Mouse (Mus musculus): Measurements from ENCODE around the gene Gstt4.
"Not testable (repeated sequence)": the region's sequence is repeated elsewhere in the genome, so short reads cannot be mapped to it uniquely, and the experiment has no call there.

The Gstt4 gene

DNA sequence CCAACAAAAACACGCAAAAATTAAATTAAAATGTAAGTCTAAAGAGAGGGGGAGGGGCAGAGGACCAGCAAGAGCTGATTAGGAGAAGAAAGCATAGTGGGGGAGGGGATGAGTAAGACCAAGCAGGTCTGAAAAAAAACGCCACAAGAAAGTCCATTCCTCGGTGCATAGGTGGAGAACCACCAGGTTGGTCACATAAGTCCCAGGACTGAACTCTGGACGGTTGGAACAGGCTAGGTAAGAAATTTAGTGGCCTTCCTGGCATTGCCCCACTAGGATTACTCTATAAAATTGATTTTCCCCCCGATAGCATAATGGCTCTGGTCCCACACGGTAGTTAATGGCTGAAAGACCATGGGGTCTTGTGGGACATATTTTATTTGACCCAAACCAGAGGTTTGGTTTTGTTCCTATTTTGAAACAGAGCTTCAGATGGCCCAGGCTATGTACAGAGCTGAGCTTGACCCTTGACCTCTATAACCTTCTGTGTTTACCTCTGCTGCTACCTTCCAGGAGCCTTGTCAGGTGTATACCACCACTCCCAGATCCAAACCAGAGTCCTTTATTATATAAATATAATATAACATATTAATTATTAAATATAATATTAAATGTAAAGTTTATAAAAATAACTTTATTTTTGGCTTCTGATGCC lies 33.1 kb downstream of the Gstt4 start:
- no peak for DNase-seq

DNA sequence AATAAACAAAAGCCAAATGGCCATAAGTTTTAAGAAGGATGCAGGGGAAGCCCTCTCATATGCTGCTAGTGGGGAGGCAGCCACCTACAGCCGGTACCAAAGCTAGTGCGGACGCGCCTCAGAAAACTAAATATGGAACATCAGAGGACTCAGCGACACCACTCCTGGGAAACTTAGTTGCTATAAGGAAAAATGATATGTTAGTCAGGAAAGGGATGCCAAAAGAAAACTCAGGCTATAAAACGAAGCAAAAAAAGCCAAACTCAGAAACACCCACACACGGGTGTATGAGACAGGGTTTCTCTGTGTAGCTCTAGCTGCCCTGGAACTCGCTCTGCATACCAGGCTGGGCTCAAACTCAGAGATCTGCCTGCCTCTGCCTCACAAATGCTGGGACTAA lies 34.1 kb downstream of the Gstt4 start:
- DNase-seq: no peak

DNA sequence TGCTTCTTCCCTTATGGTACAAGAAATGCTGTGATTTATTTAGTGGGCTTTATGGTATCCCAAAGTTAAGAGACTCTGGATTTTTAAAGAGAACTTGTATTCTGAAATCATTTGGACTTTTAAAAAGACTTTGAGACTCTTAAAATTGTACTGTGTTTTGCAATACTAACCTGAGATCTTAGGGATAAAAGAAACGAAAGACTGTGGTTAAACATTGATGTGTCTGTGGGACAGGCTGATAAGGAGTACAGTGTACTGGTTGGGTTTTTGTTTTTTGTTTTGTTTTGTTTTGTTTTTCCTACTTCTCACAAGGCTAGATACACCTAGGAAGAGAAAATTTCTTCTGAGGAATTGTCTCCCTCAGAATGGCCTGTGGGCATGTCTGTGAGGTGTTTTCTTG lies 36.9 kb downstream of the Gstt4 start:
- no peak for DNase-seq

DNA sequence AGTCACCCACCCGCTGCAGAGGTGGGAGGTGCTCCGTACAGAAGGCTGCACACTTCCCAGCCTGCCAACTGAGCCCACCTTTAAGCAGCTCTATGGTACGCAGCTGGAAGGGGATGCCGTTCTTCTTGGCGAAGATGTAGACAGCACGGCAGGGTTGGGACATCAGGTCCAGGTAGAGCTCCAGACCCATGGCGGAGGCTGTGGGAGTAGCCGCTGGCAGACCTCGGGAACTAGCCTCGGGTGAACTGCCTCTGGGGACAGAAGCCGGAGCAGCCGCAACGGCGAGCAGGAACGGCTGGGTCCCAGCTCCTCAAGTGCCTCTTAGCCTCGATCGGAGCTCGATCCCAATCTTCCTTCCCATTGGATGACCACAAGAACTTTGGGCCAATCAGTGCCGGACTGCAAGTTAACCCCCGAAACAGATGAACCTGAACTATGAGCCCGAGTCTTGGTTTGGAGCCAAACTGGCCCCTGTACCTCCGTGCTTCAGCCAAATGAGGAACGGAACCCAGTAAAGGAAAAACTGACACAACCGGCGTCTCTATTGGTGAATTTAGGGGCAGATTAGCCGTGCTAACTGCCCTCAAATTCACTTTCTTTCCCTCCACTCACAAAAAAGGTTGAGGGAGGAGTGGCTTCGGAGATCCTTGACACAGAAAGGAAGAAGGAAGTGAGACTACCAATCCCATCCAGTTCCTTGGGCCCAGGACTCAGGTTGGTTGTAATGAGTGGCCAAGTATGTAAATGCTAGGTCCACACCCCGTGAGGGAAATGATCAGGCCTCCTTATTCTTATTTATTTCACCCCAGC lies 41.4 kb downstream of the Gstt4 start, which contains the start of the genes Gm20441 and Gstt3:
Gene Gm20441 (minus strand): TSS at position 186 of the 810 bp plus-strand sequence.
Gene Gstt3 (minus strand): TSS at position 646 of the 810 bp plus-strand sequence.
- DNase-seq: peak; percentile 49 to 55

DNA sequence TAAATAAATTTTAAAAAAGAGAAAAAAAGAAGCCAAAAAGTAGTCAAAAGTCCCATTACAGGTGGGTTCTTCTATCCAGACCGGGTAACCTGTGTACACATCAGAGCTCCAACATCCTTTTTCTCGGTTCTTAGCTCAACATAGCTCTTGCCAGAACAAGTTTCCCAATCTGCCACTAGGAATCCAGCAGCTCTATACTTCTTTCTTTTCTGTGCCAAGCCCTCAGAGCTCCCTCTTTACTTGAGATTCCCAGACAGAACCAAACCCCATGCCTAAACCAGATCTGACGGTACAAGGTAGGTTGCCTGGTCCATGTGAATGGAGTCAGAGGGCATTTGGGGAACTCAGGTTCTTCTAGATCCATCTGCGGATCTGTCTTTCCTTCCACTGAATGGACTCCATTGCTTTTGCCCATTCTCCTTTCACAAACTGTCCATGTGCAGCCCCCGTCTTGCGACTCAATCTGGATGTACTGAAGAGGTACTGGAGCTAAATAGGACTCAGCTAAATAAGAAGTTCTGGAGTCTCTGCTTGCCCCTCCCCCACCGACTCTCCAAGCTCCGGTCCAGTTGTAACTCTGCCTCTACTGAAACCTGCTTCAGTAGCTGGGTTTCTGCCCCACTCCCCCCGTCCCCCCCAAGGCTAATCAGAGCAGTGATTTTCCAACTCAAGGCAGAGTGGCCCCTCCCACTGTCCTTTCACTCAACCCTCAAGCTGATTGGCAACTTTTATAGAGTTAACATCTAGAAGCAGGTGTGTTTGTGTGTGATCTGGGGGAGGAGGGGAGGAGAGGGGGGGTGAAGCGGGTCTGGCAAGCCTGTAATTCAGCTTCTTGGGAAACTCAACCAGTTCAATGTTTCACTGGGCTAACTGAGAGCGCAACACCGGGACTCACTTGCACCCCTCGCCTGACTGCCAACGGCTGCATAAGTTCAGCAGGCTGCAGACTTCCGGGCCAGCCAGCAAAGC lies 42.9 kb downstream of the Gstt4 start:
- DNase-seq: no peak

DNA sequence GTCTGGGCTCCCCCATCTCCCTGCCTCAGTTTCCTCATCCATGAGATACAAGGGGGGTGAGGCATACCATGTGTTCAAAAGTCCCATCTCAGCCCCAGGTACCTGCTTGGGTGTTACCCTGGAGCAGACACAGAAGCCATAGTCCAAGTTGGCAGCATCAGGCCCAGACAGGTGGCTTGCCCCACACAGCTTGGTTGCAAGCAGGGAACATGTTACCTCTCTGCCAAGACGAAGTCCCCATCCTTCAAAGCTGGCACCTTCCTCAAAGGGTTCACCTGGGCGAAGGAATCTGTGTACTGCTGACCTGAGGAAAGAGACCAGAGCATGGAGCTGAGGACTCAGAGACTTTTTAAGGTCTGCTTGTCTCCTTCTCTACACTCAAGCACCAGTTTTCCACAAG lies 44.5 kb downstream of the Gstt4 start:
- DNase-seq: no peak

DNA sequence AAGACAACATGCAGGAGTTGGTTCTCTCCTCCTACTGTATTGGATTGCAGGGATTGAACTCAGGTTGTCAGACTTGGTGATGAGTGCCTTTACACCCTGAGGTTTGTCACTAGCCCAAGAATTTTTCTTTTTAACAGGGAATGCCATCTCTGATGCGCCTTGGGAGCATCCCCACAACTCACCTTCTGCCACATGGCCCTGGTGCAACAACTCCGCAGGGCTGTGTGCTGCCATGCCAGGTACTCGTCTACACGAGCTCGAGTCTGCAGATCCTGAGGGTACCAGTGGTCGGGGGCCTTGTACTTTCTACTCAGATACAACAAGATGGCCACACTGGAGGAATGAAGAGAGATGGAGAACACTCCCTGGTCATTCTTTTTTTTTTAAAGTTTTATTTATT lies 45.8 kb downstream of the Gstt4 start:
- DNase-seq: no peak

DNA sequence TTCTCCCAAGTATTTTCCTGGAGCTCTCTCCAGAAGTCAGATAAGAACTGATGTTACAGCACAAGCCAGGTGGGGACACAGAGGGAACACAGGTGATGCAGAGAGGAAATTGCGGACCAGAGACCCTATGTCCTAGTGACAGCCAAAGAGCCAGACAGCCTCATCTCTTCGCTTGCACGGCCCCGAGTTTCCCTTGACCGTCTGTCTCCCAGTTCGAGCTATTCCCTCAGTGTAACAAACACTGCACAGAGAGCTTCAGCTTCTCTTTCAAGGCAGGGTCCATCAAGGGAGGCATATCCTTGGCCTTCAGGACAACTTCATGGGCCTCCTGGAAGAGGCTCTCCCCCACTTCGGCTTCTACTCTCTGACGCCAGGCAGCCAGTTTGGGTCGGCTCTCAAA lies 47.8 kb downstream of the Gstt4 start:
- DNase-seq: no peak

DNA sequence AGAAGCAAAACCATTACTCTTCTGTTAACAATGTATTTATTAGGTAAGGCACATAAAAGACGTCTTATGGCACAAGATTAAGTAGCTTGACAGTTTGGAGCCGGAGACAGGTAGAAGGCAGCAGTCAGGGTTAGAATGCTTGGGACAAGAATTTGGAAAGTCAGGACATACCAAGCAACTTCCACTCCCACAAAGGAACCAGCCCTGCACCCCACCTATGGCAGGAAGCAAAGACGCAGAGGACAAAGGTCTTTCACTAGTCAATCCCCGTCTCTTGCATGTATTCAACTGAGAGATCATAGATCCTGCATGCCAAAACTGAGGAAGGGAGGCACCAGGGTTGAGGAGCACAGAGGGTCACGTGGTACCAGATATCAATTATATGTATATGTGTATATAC lies 48.2 kb downstream of the Gstt4 start:
- no peak for DNase-seq

DNA sequence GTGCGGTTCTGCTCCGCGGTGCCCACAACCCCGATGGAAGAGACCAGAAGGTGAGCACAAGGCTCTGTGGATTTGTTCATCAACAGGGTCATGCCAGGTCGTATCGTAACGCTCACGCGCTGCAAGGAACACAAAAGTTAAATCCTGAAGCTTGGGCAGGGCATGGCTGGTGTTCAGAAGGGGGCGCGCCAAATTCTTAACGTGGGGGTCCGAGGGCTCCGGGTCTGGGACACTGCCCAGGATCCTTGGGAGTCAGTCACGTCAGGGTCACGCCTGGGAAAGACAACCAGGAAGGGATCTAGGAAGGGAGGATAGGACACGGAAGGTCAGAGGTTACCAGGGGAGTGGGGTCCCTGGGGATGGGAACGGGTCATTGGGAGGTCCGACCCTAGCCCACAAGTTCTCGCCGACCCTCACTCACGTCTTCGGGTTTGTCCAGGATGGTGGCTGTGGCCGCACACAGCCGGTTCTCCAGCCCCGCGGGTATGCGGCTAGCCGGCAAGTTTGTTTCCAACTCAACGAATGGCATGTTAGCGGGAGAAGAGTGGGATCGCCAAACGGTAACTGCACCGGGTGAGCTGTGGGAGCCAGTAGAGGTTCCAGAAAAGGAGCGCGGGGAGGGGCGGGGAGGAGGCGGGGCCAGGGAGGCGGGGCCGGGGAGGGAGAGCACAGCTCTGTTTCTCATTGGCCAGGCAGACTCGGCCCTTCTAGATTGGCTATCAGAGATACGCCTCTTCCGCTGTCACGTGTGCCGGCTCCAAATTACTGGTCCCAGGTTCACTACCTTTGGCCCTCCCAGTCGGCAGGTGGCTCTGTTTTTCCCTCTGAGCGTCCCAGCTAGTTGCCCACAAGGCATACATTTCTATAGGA lies 49.3 kb downstream of the Gstt4 start, which contains the start of gene Ddt:
Gene Ddt (minus strand): TSS at position 620 of the 870 bp plus-strand sequence.
- peak; percentile 93 to 95 for DNase-seq

DNA sequence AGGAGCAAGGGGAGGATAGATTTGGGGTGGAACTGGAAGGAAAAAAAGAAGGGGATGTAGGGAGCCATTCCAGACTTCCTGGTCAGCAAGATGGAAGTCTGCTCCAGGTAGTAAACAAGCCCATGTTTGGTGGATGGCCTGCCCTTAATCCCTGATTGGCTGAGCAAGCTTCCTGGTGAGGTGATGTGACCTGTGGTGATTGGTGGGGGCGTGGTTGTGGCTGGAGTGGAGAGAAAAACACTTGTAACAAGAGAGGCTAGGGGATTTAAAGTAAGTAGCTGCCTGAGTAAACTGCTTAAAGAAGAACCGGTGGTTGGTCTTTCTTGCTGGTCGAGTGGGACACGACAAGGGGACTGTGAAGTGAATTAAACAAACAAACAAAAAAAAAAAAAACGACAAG lies 54.6 kb downstream of the Gstt4 start:
- DNase-seq: not testable (repeated sequence)

DNA sequence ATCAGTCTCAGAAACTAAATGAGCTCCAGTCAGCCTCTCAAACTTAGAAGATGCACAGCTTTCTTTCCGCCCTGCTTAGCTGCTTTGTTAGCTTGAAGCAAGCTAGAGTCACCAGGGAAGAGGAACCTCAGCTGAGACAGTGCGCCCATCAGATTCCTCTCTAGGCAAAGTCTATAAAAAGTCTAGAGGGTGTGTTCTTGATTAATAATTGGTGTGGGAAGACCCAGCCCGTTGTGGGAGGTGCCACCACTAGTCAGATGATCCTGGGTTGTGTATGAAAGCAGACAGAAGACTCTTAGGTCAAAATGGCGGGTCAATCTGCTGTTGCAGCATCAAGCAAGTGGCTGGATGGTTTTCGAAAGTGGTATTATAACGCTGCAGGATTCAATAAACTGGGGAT lies 55.5 kb downstream of the Gstt4 start:
- DNase-seq: no peak
